Mouse (Mus musculus) left cerebral cortex, adult 8-10 months (tissue): Measurements from ENCODE around the gene Dhx9. TPM values are rescaled to one million over a fixed set of nuclear protein-coding genes. Genes with fewer than 3 reads are reported as not detected.
"Not testable (repeated sequence)": the region's sequence is repeated elsewhere in the genome, so short reads cannot be mapped to it uniquely, and the experiment has no call there.

Experiments used
- DNase-seq, 2 experiments: peaks; one replicate each; pipeline ENCODE4 v3.0.0; 2022; ENCODE audit warnings: low spot score in 2 of 2
- total RNA-seq, 4 experiments: library from RNA; stranded (reverse); gene quantifications; 2 replicates each; pipeline ENCODE4 v1.2.4; 2022

Gene Dhx9
- total RNA-seq = 100 to 1,000 TPM in 1 of 4 experiments, 10 to 100 TPM in 3; 90.2 to 100 (median 92.8) TPM

DNA sequence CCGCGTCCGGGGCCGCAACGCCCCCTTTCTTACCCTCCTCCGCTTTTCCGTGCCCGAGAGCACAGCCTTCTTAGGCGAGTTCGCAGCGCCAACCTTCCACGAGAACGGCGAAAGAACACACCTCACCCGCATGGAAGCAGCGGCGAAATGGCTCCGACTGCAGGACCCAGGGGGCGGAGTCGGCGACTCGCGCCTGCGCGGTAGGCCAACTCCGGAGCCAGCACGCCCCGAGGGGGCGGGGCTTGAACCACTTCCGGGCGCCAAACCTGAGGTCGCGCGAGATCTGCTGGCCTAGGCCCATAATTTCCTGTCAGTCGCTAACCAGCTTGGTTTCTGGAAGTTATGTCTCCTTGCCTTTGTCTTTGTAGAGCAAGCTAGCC is at the start of gene Dhx9:
Gene Dhx9 (minus strand): TSS at position 161 of the 380 bp plus-strand sequence.
- peak; percentile 91 to 97 for DNase-seq

DNA sequence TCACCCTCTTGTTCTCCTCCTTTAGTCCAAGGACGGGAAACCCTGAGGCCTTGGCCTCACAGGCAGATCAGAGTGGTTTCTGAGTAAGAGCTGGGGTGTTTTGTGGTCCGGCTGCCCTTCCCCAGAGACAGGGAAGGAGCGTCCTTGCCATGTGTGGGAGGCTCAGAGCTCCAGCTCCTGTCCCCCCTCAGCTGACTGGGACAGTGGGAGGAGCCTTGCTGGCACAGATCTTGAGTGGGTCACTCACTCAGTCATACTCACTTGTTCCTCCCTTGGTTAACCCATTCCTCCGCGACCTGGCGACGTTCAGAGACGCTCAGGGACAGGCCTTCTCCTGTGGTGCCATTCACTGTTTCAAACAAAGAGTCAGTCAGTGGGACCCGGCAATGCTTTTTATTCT is 48.2 kb upstream of the Dhx9 start:
- no peak for DNase-seq

DNA sequence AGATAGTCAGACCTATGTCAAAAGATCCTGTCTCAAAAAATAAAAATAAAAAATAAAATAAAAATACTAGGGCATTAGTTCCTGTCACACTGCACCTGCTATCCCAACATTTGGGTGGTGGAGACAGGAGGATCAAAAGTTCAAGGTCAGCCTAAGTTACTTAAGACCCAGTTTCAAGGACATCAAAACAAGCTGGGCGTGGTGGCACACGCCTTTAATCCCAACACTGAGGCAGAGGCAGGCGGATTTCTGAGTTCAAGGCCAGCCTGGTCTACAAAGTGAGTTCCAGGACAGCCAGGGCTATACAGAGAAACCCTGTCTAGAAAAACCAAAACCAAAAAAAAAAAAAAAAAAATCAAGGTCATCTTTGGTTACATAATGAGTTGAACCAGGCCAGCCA is 45.4 kb upstream of the Dhx9 start:
- not testable (repeated sequence) for DNase-seq

DNA sequence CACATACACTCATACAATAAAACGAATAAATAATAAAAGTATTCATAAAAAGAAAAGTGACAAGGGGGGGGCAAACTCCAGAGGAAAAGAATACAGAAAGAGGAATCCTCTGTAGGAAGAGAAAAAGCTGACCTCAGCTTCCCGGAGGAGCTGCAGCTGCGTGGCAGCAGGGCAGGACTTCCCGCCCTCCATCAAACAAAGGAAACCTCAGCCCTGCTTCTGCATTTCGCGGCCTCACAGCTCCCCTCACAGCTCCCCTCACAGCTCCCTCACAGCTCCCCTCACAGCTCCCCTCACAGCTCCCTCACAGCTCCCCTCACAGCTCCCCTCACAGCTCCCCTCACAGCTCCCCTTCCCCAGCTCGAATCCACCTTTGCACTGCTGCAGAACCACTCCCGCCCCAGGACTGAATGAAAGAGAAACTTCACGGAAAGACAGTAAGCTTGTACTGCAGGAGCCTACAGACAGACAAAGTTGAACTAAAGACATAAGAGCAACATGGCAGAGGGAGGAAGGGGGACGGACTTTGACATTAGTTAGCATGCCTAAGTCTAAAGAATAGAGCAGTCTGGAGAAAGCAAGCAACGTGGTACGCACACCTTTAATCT is 44.9 kb upstream of the Dhx9 start:
- DNase-seq = no peak

DNA sequence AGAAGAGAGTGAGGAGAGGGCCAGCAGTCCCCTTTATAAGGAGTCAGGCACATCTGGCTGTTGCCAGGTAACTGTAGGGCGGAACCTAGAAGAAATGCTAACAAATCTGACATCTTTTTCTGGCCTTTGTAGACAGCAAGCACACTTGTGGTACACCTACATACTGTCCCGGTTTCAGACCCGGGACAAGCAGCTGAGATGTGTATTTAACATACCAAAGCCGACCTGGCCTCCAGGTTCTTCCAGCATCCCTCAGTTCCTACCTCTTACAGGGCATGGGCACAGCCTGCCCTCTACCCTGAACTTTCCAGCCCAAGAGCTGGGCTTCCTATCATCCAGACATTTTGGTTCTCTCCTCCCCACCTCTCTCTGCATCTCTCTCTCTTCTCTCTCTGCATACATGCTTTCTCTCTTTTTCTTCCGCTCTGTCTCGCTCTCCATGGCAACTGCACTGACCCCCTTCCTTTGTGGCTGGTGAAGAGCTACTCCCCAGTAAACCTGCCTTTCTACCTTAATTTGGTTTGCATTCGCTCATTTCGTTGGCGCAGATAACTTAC is 44.3 kb upstream of the Dhx9 start:
- no peak for DNase-seq

DNA sequence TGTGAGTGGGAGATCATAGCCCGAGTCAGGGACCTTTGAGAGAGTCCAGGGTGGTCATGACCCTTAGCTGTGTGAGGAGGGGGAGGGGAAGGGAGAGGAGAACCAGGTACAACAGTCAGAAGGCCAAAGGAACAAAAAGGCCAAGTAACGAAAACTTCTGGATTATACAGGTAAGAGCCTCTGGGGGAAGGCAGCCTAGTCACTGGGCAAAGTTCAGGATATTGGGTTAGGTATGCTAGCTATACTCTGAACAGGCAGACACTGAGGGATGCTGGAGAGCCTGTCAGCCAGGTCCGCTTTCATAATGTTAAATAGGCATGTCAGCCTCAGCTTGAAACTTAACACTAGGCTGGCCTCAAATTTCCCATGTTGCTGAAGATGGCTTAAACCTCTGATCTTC is 34.7 kb upstream of the Dhx9 start:
- no peak for DNase-seq

DNA sequence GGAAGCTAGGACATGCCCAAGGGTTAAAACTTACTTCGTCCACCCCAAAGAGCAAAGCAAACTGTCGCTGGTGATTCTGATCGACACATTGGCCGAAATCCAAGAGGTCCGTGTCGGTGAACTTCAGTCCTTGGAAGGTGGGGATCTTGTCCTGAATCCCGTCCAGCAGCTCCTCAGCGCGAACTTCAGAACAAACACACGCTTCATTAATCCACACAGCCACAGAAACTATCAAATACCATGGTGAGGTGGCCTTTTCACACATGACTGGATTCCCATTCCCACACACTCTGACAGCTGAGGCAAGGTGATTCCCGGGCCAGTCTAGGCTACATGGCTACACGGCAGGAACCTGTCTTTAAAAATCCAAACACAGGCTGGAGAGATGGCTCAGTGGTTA is 27.9 kb upstream of the Dhx9 start:
- DNase-seq = no peak

DNA sequence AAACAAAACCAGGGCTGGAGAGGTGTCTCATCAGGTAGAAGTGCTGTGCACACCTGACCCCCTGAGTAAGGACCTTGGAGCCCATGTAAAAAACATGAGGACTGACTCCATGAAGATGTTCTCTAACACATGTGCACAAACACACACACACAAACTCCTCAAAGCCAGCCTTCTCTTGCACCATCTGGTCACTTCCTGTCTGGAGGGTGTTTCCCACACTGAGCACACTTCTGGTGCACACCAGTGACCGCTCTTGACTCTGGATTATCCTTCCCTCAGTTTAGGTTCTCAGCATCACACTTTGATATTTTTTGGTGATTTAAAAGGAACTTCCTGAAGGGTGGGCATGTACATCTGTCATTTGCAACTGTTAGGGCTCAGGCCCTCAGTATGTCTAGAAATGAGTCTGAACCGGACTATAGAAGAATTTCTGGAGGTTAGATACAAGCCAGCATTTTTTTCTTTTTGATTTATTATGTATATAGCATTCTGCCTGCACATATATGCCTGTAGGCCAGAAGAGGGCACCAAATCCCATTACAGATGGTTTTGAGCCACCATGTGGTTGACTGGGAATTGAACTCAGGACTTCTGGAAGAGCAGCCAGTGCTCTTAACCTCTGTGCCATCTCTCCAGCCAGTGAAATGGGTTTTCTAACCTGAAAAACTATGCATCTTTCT is 23.0 kb upstream of the Dhx9 start:
- DNase-seq = no peak

DNA sequence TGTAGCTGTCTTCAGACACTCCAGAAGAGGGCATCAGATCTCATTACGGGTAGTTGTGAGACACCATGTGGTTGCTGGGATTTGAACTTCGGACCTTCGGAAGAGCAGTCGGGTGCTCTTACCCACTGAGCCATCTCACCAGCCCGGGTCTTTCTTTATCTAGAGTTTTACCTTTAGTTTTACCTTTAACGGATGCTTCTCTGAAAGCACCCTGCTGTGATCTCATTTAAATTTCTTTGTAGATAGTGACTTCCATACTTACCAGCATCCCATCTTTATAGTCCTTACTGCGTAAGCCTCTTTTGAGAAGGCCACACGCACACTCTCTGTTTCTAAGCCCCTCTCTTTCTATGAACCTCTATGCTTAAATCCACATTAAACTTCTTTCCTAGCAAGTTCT is 22.1 kb upstream of the Dhx9 start:
- DNase-seq = not testable (repeated sequence)

DNA sequence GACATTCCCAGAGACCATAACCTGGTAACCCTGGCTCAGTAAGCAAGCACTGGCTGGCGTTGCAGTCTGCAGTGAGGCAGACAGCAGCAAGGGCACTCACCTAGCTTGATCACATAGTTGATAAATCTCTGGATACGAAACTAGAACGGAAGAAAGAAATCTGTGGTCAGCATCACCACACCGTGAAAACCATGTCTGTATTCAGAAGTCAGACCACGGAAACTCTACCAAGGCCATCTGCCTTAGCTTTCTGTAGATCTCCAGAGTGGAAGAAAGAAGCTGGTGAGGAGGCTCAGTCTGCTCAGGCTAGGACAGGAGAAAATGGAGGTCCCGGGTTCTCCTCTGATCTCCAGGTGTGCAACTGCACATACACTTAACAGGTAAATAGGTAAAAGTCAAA is 21.6 kb upstream of the Dhx9 start:
- no peak for DNase-seq

DNA sequence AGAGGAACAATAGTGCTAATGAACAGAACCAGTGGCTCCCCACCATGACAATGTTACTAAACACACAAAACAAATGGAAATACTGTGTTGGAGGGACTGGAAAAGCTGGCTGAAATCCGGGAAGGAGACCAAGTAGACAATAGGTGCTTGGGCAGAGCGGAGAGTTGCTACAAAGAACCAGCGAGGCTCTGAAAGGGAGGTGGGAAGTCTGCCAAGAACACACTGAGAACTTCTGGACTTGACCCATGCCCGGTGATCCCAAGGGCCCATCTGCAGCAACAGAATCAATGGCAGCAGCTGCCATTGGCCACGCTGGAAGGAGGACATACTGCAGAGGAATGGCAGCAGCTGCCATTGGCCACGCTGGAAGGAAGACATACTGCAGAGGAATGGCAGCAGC is 18.8 kb upstream of the Dhx9 start:
- peak in 1 of 2 experiments; percentile 46 for DNase-seq

DNA sequence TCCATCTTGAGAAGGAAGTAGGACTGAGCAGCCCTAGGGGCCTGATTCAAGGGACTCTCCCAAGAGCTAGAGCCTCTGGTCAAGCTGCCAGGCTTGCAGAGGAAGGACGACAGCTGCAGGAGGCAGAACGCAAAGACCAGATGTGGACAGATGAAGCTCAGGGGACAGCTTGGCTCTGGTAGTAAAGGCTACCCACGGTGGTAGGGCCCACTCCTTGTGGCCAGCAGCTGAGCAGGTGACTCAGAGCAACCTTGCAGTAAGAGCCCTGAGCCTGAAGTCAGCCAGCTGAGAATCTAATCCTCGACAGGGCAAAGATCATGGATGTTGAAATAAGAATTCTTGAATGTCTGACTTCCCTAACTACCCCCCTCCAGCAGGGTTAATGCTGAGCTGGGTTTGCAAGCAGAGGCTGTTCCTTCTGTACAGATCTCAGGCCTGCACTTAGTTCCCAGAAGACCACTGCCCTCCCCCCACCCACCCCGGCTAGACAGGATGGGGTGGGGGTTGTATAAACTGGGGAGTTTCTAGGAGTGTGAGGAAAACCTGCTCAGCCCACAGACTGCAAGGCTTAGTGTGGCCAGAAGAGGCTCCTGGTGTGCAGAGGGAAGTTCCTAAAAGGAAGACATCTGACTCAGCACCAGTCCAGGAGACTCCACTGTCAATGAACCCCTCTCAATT is 14.3 kb upstream of the Dhx9 start:
- DNase-seq = no peak

DNA sequence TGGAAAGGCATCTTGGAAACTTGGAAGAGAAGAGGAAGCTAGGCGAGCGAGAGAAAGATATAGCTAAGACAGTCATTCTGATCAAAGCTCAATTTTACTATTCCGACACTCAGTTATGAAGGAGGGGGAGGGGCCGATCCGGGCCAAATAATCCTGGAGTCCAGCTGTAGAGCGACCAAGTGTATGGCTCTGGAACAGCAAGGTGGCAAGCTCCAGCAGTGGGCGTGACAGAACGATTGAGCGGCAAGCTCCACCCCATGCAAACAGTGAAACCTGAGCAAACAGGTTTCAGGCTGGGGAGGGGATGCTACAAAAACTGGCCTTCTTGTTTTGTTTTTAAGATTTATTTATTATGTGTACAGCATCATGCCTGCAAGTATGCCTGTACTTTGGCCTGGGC is 12.6 kb upstream of the Dhx9 start:
- DNase-seq = no peak

DNA sequence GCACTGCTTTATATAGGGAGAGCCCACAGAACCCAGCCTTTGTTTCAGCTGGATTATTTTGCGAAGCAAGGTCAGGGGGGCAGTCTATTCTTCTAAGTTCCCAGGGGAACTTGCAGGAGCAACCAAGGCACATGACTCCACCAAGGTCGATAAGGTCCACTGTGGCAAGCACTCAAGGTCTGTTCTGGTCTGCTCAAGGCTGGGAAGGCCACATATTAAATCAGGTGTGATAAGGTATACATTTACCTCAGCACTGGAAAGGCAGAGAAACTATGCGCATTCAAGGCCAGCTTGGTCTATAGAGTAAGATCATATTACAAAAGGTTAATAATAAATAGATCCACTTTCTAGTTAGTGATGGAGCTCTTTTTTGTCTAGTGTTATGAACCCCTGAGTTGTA is 8.6 kb upstream of the Dhx9 start:
- no peak for DNase-seq

DNA sequence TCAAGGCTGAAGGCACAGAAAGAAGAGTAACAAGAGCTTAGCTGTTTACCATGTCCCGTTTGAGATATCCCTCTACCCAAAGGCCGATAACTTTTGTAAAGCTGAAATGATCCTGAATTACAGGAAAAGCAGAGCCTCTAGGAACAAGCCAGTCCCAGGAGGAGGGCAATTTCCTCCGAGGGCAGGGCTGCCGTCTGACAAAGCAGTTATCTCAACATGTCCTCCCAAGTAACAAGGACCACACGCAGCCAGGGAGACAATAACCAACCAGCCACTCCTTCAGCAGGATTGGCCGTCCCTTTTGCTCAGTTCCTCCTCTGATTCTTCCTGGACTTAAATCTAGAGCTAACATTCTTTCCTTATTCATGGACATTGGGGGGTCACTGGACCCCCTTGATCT is 6.5 kb upstream of the Dhx9 start:
- no peak for DNase-seq

DNA sequence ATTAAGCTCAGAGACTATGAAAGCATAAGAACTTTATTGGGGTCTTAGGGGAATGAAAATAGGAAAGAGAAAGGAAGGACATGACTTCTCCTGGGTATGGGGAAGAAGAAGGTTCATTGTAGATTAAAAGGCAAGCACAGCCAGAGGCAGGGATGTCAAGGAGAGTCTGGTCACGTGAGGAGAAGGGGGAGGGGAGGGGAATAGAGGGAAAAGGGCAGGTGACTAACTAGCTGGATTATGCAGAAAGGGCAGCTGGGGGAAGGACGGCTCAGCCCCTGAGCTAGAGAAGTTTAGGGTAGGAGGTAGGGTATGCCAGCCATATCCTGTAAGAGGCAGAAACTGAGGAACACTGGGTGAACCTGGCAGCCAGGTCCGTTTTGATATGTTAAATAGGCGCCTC is 5.9 kb upstream of the Dhx9 start:
- DNase-seq = no peak

DNA sequence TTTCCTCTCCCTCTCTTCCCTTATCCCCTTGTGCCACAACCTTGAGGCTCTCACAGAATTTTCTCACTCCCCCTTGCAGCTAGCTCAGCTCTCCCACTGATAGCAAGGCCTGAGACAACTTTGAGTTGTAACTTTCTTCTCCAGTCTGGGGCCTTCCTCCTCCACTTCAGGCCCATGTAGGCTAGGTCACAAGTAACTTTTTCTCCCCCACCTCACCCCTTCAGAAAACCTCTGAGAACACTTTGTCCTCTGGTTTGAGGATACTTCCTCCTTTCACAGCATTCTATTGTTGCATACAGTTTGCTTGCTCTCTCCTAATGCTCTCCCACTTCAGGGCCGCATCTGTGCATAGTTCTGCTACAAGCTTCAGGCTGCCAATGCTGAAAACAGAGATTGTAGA is 4.4 kb upstream of the Dhx9 start:
- DNase-seq = no peak

DNA sequence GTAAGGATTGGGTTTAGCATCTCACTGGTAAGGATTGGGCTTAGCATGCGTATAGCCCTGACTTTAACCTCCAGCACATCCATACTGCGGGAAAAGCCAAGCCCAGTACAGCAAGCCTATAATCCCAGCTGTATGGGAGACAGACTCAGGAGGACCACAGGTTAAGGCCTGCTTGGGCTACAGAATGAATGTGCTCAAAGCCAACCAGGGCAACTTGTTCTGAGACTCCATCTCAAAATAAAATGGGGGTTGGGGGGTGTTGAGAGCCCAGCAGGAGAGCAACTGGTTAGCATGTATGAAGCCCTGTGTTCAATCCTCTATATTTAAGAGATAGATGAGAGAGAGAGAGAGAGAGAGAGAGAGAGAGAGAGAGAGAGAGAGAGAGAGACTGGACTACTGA is 3.9 kb upstream of the Dhx9 start:
- DNase-seq = no peak

DNA sequence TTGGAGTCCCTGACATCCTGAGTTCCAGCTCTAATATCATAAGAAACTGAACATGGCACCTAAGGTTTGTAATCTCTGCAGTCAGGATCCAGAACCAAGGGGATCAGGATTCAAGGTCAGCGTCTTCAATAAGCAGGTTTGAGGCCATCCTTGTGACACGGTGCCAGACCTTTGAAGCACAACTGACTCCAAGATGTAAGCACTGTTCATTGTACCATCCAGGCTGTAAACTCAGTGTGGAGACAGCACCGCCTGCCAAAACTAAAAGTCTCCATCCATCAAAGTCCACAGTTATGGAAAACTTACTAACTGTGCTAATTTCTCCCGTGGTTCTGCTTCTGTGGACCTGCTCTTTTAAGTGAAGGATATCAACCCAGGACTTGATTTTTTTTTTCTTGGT is 2.5 kb upstream of the Dhx9 start:
- no peak for DNase-seq

DNA sequence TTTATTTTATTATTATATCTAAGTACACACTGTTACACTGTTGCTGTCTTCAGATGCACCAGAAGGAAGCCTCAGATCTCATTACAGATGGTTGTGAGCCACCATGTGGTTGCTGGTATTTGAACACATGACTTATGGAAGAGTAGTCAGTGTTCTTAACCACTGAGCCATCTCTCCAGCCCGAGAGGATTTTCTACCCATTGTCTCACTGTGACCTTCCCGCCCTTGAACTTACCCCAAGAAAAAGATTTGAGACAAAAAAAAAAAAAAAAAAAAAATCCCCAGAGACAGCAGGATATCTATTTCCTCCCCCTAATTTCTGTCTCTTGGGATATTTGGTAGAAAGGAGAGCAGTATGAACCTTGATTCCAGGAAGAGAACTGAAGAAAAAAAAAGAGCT is 2.1 kb upstream of the Dhx9 start:
- no peak for DNase-seq

DNA sequence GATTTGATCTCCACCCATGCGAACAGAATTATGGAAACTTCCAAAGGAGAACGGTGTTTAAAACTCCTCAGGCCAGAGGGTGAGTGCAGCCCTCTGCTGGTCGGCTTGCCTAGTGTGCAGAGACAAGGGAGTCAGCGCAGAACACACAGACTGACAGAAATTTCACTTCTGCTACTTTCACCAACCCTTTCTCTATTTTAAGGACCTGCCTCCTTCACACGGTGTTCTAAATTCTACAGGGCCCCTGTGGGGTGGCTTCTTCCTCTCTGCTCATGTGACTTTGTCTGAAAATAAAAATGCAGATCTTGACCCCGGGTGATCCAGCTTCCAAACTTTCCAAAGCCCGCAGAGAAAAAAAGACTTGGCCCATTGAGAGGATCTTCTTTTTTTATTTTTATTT is 1.7 kb upstream of the Dhx9 start:
- no peak for DNase-seq

DNA sequence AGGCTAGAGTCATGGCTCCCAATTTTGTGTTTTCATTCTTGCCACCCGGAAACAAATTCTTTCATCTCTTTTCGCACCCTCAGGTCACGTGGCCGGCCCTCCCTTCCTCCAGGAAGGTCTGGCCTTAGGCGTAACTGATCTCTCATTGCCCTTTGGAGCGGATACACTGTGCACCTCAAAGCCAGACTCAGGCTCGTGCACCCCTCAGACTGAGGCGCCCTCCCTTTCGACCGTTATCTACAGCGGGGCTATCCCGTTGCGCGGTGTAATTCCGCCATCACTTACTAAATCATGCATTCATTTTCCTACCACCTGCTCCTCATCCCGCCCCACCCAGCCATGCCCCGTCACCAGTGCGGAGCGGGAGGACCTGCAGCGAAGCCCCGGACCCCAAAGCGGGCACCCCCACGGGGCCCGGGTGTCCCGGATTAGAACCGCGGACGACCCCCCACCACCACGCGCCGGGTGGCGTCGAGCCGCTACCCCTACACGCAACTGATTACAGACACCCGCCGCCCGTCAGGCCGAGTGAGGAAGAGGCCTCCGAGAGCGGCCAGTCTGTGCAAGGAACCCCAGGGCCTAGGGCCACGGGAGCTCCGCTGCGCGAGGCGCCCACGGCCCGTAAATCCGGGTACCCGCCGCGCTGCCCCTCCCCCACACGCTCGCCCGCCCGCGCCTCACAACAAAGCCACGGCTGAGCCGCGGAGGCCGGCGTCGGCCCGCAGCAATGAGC is 527 bp downstream of the Dhx9 start:
- DNase-seq = peak; percentile 26 to 32
